Mouse (Mus musculus) skeletal muscle tissue, postnatal 0 days (tissue): ENCODE measurements around the gene Arhgap4. TPM values are rescaled to one million over a fixed set of nuclear protein-coding genes. Genes with fewer than 3 reads are reported as not detected.

Source experiments
- polyA plus RNA-seq: library from polyadenylated mRNA; unstranded; fragments of >200 nt; fragmentation: Nextera tagmentation; extraction: Ambion mirVana; gene quantifications from 2 replicates; pipeline ENCODE4 v1.2.1, GENCODE M21; 2015

Arhgap4 gene
- 0.77 and 2.1 TPM in 2 replicates for polyA plus RNA-seq

DNA sequence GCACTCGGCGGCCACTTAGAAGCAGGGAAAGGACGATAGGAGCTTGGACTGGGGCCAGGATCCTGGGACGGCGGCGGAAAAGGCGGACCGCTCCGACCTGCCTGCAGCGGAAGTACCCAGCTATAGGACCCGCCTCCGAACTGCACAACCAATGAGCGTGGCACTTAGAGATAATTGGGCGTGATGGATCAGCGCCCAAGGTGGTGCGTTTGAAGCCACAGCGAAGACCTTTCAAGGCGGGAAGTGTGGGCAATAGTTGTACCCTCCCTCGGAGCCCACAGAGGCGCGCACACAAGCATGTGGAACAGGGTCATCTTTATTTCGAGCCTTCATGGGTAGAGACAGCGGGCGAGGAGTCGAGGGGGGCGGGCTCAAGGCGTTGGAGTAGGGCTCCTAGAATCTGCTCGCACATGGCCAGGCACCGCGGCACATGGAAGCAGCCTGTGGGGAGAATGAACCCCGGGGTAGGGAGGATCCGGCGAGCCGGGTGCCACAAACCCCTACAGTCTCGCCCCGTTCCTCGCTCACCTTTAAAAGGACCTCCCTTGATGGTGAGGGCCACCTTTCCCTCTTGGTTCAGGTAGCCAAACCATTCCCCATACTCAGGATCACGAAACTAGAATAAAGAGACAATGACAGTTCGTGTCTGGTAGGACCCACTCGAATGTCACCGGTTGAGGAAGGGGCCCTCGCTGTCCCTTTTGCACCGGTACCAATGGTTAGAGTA lies at the start of gene Arhgap4, which contains the start of gene Naa10:
TSS of gene Arhgap4 (minus strand) at position 48 of the 727 bp plus-strand sequence.
TSS of gene Naa10 (minus strand) at position 122 of the 727 bp plus-strand sequence.

DNA sequence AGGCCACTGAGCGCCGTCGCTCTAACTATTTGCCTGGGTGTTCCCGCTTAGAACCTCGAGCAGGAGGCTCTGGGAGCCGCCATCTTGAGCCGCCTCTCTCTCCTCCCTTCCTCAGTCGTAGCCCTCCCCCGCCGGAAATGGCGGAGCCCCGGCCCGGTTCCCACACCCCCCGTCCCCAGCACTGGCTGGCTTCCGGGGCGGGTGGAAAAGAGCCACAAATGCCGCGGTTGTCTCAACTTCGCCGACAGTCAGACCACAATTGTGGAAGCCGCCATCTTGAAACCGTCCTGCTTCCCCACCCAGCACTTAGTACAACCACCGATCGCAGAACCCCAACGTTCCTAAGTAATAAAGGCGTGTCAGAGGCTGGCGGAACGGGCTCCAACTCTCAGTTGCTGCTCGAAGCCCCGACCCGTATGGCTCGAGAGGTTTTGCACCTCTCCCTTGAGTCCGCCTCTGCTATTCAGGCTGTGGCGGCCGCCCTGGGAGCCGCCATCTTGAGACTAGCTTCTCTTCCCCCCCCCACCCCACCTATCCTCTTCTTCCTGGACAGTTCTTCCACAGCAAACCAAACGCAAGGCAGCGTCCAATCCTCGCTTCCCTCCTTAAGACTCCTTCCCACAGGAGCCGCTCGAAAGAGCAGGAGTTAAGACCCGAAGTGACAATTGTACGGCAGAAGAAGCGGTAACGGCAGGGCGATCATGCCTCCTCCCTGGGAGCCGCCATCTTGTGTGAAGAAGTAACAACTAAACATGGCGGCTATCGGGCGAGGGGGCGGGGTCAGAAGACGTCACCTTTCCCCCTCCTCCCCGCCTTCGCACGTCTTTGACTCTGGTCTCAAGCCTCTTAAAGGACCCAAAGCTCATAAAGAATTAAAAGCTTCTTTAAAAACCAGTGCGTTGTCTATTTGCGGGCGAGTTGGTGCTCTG lies 44.8 kb upstream of the Arhgap4 start, which contains the start of gene Hcfc1:
TSS of gene Hcfc1 (minus strand) at position 110 of the 929 bp plus-strand sequence.

GRCm38 (mm10) chrX:73930402-73931062 lies 8.9 kb upstream of the Arhgap4 start, which contains the start of gene Renbp:
Gene Renbp (minus strand): TSS chrX:73930850.

DNA sequence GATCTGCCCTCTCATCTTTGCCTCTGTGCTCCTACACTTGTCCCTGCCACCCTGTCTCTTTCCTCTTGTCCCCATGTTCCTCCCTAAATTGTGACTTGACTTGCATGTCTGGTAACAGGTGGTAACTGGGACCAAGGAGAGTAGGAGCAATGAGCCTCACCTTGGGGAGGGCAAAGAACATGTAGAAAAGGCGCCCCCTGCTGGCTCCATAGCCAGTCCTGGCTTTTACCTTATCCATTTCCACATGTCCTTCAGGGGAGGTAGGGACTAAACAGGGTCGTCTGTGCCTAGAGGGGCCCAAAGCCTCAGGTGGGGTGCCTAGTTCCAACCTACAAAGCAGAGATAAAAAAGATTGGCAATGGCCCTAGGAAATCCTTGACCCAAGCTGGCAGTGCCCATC lies 26.0 kb downstream of the Arhgap4 start, which contains the start of gene L1cam:
TSS of gene L1cam (minus strand) at position 387 of the 400 bp plus-strand sequence.

DNA sequence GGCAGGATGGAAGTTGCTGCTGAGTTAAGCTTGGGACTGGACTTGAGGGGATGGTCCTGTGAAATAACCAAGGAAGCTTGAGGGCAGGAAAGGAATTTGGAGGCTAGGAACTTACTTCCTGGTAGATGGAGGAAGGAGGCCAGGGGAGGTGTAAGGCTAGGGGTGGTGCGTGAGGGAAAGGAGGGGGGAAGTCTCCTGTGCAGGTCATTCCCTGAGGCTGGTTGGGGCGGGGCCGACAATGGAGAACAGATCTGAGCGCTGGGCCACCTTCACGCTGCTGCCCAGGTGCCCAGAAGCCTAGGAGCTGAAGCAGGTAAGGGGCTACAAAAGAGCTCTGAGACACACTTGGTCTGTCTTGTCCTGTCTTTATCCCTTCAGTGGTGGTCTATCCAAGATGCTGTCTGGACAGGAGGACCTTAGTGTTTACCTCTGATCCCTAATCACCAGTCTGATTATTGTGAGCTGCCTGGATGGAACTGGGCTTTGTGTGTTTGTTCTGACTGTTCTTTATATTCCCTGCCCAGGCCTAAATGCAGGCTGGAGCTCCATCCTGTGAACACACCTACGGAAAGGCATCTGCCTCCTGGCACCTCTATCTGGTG lies 30.0 kb downstream of the Arhgap4 start, which contains the start of gene Avpr2:
TSS of gene Avpr2 (plus strand) at position 552 of the 602 bp plus-strand sequence.

Other genes with a start within 250 kb of the Arhgap4 start
- gene Slc6a8, start 248.7 kb downstream of the Arhgap4 start, polyA plus RNA-seq = 7.4 and 9.1 TPM in 2 replicates
- gene Bcap31, start 205.7 kb downstream of the Arhgap4 start, polyA plus RNA-seq = 128 and 207 TPM in 2 replicates
- gene Abcd1, start 205.3 kb downstream of the Arhgap4 start, polyA plus RNA-seq = 16.4 and 17.3 TPM in 2 replicates
- 1.3 and 1.6 TPM in 2 replicates for gene Plxnb3, start 164.8 kb downstream of the Arhgap4 start, polyA plus RNA-seq
- 218 and 242 TPM in 2 replicates for gene Srpk3, start 147.5 kb downstream of the Arhgap4 start, polyA plus RNA-seq
- 282 and 317 TPM in 2 replicates for gene Idh3g, start 135.0 kb downstream of the Arhgap4 start, polyA plus RNA-seq
- 163 and 171 TPM in 2 replicates for gene Ssr4, start 134.8 kb downstream of the Arhgap4 start, polyA plus RNA-seq
- 0.16 and 0.26 TPM in 2 replicates for gene Pdzd4, start 96.9 kb downstream of the Arhgap4 start, polyA plus RNA-seq
- gene Avpr2, start 29.8 kb downstream of the Arhgap4 start, polyA plus RNA-seq = 0.10 TPM in 1 of 2 replicates, not detected in the other
- gene L1cam, start 25.8 kb downstream of the Arhgap4 start, polyA plus RNA-seq = 0.58 and 0.63 TPM in 2 replicates
- 94.8 and 99.2 TPM in 2 replicates for gene Naa10, start 74 bp upstream of the Arhgap4 start, polyA plus RNA-seq
- gene Renbp, start 9.0 kb upstream of the Arhgap4 start, polyA plus RNA-seq = 18.0 and 21.0 TPM in 2 replicates
- 20.1 and 20.3 TPM in 2 replicates for gene Hcfc1, start 44.5 kb upstream of the Arhgap4 start, polyA plus RNA-seq
- 37.5 and 40.1 TPM in 2 replicates for gene Irak1, start 102.0 kb upstream of the Arhgap4 start, polyA plus RNA-seq
- gene Opn1mw, start 205.6 kb upstream of the Arhgap4 start, polyA plus RNA-seq = 0.79 TPM in 1 of 2 replicates, not detected in the other
- gene Mecp2, start 213.5 kb upstream of the Arhgap4 start, polyA plus RNA-seq = 14.6 and 14.9 TPM in 2 replicates
- not detected in 2 replicates for gene Tex28, start 246.0 kb upstream of the Arhgap4 start, polyA plus RNA-seq